Mouse (Mus musculus) layer of hippocampus, postnatal 36 days (tissue): ENCODE results near the gene Maml2. TPM values are rescaled to one million over a fixed set of nuclear protein-coding genes. Genes with fewer than 3 reads are reported as not detected.

ENCODE experiments used
- DNase-seq, 2 experiments: peaks; one replicate each; pipeline ENCODE4 v3.0.0; 2022
- total RNA-seq, 2 experiments: library from RNA; stranded (reverse); gene quantifications; 2 replicates each; pipeline ENCODE4 v1.2.3; 2021

Maml2 gene
- 10 to 100 TPM; 21.2 to 28.9 TPM for total RNA-seq

- DNase-seq: peak; percentile 61 to 70
Measured at GRCm38 (mm10) chr9:13297668-13298512, at the start of gene Maml2. Gene Maml2, plus strand, starts transcription at chr9:13297957.

- DNase-seq: no peak
Measured at GRCm38 (mm10) chr9:13248104-13248503, 49.7 kb upstream of the Maml2 start.

- DNase-seq: no peak
Measured at GRCm38 (mm10) chr9:13251251-13251650, 46.5 kb upstream of the Maml2 start.

GRCm38 (mm10) chr9:13256726-13257125, 41.0 kb upstream of the Maml2 start:
- no peak for DNase-seq

GRCm38 (mm10) chr9:13258173-13258572, 39.6 kb upstream of the Maml2 start:
- no peak for DNase-seq

GRCm38 (mm10) chr9:13260980-13261379, 36.8 kb upstream of the Maml2 start:
- DNase-seq: no peak

GRCm38 (mm10) chr9:13273219-13273618, 24.5 kb upstream of the Maml2 start:
- no peak for DNase-seq

GRCm38 (mm10) chr9:13287482-13287881, 10.3 kb upstream of the Maml2 start:
- no peak for DNase-seq

- peak; percentile 89 to 91 for DNase-seq
Measured at GRCm38 (mm10) chr9:13296274-13297121, 1.3 kb upstream of the Maml2 start.

GRCm38 (mm10) chr9:13297122-13297667, 562 bp upstream of the Maml2 start:
- DNase-seq: no peak

- no peak for DNase-seq
Measured at GRCm38 (mm10) chr9:13298513-13298878, 739 bp downstream of the Maml2 start.

- DNase-seq: no peak
Measured at GRCm38 (mm10) chr9:13299190-13299589, 1.4 kb downstream of the Maml2 start.

GRCm38 (mm10) chr9:13300041-13300441, 2.3 kb downstream of the Maml2 start:
- no peak for DNase-seq

- DNase-seq: no peak
Measured at GRCm38 (mm10) chr9:13300891-13301782, 3.4 kb downstream of the Maml2 start.

- DNase-seq: no peak
Measured at GRCm38 (mm10) chr9:13302183-13302825, 4.5 kb downstream of the Maml2 start.

GRCm38 (mm10) chr9:13303099-13303771, 5.5 kb downstream of the Maml2 start:
- DNase-seq: no peak

- DNase-seq: no peak
Measured at GRCm38 (mm10) chr9:13303976-13304375, 6.2 kb downstream of the Maml2 start.

- no peak for DNase-seq
Measured at GRCm38 (mm10) chr9:13306471-13306870, 8.7 kb downstream of the Maml2 start.

- no peak for DNase-seq
Measured at GRCm38 (mm10) chr9:13307226-13307625, 9.5 kb downstream of the Maml2 start.

GRCm38 (mm10) chr9:13308718-13309117, 11.0 kb downstream of the Maml2 start:
- no peak for DNase-seq

- DNase-seq: no peak
Measured at GRCm38 (mm10) chr9:13309807-13310206, 12.1 kb downstream of the Maml2 start.
